Mouse (Mus musculus) C2C12 (cell line): ENCODE measurements around the gene Gpr50.

ENCODE experiments used
- CEBPB ChIP-seq: IDR thresholded peaks from one replicate; pipeline ENCODE4 v1.6.1; 2011; ENCODE audit warnings: low read depth, mild to moderate bottlenecking, control low read depth, moderate library complexity
- CTCF ChIP-seq: IDR thresholded peaks from one replicate; pipeline ENCODE4 v1.5.1; 2011; ENCODE audit not compliant: control insufficient read depth, insufficient read depth, insufficient read length
- FOSL1 ChIP-seq: IDR thresholded peaks from one replicate; pipeline ENCODE4 v1.8.0; 2011; ENCODE audit warnings: mild to moderate bottlenecking, low read length; ENCODE audit not compliant: poor library complexity, insufficient read depth, severe bottlenecking
- MAX ChIP-seq: IDR thresholded peaks from one replicate; pipeline ENCODE4 v1.6.1; 2011; ENCODE audit warnings: mild to moderate bottlenecking, control low read depth
- MYOD1 ChIP-seq: IDR thresholded peaks from one replicate; pipeline ENCODE4 v1.6.1; 2011; ENCODE audit warnings: low read depth; ENCODE audit not compliant: control insufficient read depth, insufficient read length
- MYOG ChIP-seq: IDR thresholded peaks from one replicate; pipeline ENCODE4 v1.6.1; 2011; ENCODE audit not compliant: control insufficient read depth, insufficient read length; ENCODE audit errors: extremely low read depth
- USF1 ChIP-seq: IDR thresholded peaks from one replicate; pipeline ENCODE4 v1.6.1; 2011; ENCODE audit warnings: low read depth, mild to moderate bottlenecking, control low read depth, moderate library complexity

DNA sequence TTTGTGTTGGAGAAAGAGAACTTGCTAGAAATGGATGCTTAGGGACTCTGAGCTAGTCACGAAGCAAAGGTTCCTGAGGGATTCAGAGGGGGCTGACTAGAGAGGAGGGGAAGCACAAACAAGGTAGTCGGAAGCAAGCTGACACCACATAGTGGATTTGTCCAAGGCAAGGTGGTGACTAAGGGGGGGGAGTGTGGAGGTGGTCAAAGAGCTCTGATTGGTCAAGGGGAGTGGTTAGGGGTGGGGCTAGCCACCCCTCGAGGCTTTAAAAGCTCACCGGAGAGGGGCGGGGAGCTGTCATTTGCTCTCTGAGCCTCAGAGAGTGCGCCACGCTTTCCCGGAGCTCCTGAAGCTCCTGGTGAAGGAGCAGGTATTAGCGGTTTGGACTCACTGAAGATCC, at the start of gene Gpr50:
- no peak for TF ChIP-seq USF1
- TF ChIP-seq CTCF: no peak
- no peak for TF ChIP-seq MYOD1
- no peak for TF ChIP-seq MAX
- TF ChIP-seq MYOG: no peak
- TF ChIP-seq CEBPB: no peak
- TF ChIP-seq FOSL1: no peak
